Mouse (Mus musculus): ENCODE data around the gene Lrrtm3. TPM values are rescaled to one million over a fixed set of nuclear protein-coding genes. Genes with fewer than 3 reads are reported as not detected.

Lrrtm3 gene
- polyA plus RNA-seq, 1 experiment, result not detected

DNA sequence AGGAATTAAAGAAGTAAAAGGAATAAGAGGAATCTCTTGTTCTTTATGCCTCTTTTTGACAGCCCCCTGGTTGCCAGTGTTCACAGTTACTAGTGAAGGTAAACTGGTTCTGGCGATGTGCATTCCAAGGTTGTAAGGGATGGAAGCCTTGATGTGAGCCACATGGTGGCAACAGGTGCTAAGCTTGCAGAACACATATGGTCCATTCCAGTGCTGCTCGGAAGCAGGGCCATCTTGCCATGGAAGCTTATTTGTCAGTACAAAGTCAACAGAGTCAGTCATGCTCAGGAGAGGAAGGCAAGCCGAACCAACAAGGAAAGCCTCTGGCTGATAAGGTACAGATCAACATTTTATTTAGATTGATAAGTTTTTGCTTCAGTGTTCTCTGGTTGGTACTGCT, 7.7 kb downstream of the Lrrtm3 start:
- no peak for TF ChIP-seq GATA1 (IDR thresholded peaks at IDR 0.05; ENCODE audit: low read length)

DNA sequence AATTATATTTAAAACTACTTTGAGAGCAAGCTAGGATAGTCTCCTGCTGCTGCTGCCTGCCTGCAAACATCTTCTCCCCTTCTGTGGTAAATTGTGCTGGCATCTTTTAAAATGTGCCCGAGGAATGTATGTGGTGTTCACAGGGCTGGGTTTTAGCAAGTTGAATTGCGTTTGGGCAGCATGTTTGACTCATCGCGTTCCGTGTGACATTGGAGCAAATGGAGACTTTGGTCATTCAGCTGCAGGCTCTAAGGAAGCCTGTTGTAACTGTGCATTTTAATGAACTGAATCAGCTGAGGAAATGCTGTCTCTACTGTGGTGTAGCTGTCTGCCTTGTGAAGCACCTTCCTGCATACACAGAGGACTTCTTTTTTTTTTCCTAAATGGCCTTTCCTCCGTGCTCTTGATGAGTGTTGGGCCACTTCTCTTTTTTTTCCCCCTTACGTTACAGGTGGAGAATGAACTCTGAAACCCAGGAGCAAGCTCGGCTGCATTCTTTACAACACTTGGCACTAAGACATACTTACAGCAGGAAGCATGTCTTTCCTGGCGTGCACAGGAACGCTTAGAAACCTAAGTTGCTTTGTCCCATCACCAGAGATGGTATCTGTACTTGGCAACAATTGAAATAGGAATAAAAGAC, 13.5 kb downstream of the Lrrtm3 start:
- TF ChIP-seq GATA1 (IDR thresholded peaks at IDR 0.05; ENCODE audit: low read length), result no peak

DNA sequence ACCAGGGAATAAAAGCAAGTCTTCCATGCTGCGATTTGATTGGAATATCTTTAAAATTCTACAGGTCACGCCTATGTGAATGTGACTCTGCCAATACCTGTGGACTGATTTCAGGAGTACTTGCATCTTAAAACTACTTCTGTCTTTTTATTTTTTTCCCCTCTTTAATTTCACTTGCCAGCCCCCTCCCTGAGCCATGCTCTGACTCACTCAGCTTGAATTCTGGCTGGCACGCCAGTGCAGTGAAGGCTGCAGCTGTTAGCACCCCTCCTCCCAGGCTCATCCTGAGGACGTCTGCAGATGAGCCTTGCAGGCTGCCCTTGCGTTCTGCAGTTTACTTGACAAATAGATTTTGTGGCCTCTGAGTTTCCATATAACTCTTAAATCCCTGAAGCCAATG, 14.1 kb downstream of the Lrrtm3 start:
- TF ChIP-seq GATA1 (IDR thresholded peaks at IDR 0.05; ENCODE audit: low read length), result no peak

DNA sequence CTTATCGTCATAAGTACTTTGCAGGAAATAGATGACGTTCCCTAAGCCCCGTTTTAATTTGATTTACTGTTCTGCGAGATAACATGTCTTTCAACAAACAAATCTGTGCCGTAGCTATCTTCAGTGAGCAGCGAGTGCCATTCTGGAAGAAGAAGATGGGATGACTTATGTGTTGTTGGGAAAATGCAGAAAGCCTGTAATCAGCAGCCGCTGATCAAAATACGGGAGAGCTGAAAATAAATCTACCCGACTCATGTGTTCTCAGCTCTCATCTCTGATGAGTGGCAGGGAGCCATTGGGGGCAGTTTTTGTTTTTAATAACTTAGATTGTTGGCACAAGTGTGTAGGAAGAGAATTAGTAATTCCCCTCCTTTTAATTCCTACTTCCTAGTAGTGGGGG, 26.4 kb downstream of the Lrrtm3 start:
- TF ChIP-seq GATA1 (IDR thresholded peaks at IDR 0.05; ENCODE audit: low read length), result no peak

DNA sequence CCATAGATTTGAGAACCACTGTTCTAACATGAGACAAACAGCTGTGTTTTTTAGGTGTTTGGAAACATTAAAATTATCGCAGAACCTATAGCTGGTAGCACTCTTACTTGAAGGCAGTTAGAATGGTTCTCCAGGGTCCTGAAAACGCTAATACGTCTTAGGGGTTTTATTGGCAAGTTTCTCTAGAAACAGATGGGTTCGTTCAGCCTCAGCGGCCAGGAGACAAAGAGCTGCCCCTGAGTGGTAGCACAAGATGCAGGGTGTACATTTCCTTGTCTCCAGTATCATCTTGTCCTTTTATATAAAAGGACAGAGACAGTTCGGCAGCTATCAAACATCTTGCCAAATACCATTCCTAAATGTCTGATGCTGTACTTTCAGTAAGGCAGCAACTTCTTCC, 40.1 kb downstream of the Lrrtm3 start:
- no peak for TF ChIP-seq GATA1 (IDR thresholded peaks at IDR 0.05; ENCODE audit: low read length)

DNA sequence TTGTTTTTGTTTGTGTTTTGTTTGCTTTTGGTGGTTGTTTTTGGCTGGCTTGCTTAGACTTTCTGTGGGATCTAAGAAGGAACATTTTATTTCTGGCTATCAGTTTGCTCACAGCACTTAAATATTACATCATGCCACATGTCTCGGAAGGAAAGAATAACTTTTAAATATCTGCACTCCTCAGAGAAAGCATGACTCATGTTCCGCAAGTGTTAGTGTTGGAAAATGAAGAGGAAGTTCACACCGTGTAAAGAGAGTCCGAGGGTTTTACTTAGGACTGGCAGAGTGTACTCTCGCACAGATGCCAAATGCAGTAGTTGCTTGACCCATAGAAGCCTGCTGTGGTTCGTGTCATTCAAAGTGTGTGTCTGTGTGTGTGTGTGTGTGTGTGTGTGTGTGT, 40.9 kb downstream of the Lrrtm3 start:
- TF ChIP-seq GATA1 (IDR thresholded peaks at IDR 0.05; ENCODE audit: low read length), result no peak

DNA sequence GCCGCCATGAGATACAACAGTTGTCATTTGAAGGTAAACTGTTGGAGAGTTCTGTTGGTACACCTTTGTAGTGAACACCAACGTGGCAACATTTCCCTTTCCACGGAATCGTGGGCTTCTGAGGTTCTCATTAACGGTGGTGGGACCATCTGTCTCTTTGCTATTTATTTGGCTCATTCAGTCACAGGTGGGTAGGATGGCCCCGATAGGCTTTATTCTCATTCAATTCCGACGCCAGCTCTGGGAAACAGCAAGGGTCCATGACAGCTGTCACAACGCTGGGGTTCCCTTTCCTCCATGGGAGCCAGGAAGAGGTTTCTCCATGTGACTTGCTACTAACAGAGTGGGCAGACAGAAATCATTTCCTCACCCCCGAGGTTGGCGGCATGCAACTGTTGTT, 48.2 kb downstream of the Lrrtm3 start:
- no peak for TF ChIP-seq GATA1 (IDR thresholded peaks at IDR 0.05; ENCODE audit: low read length)

DNA sequence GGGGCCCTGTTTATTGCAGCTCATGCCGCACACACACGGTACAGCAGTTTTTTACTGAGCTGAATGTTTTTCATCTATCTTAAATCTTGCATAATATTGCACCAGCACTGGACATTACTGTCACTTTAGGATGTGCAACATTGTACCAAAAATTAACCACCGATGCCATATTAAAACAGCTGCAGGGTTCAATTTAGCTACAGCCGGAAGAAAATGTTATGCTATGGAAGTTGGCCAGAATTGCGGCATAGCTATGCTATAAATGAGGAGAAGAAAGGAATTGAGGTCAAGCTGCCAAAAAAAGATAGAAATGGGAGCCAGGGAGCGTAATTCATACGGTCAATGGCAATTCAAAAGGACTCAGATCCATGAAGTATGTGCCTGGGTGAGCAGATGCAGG, 48.9 kb downstream of the Lrrtm3 start:
- no peak for TF ChIP-seq GATA1 (IDR thresholded peaks at IDR 0.05; ENCODE audit: low read length)

DNA sequence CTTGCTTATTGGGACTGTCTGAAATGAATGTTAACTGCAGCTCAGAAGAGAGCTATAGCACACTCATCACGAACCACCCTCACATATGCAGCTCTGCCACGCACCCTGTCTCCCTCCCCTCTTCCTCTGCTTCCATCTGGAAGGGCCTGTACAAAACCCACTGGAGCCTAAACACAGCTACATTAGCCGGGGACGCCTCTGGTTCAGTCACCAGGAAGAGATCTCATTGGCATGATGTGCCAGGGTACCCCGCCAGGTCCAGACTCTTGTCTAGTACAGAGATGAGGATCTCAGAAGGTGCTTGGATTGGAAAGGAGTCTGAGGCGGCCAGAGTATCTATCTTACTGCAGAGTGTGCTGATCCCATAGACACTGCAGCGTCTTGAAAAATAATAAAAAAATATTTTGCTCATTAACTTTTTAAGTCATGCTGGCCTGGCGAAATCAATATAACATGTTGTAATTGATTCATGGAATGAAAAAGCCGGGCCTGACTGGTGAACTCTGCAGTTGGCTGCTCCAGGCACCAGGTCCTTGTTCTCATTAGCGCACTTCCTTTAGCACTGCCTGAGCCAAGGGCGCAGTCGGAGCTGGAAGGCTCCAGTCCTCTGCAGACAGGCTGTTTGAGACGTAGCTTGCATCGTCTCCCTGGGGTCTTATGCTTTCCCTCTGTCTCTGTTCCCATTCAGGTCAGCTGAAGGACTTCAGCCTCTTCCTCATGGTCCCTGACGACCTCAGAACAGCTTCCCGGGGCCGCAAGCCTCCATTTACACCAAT, 50.1 kb downstream of the Lrrtm3 start:
- TF ChIP-seq GATA1 (IDR thresholded peaks at IDR 0.05; ENCODE audit: low read length), result no peak

DNA sequence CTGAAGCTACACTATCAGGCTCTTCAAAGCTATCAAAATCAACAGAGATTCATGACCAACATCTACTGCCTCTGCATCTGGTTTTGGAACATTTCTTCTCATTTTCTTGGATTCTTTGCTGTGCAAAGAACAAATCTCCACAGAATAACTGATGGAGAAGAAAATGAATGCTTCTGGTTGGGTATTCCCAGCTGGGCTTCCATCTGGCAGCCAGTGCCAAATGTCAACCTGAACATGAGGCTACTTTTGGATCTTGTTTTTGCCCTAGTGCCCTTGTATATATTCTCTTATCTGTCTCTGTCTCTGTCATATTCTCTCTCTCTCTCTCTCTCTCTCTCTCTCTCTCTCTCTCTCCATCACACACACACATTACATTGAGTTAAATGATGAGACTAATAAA, 59.2 kb downstream of the Lrrtm3 start:
- no peak for TF ChIP-seq GATA1 (IDR thresholded peaks at IDR 0.05; ENCODE audit: low read length)

DNA sequence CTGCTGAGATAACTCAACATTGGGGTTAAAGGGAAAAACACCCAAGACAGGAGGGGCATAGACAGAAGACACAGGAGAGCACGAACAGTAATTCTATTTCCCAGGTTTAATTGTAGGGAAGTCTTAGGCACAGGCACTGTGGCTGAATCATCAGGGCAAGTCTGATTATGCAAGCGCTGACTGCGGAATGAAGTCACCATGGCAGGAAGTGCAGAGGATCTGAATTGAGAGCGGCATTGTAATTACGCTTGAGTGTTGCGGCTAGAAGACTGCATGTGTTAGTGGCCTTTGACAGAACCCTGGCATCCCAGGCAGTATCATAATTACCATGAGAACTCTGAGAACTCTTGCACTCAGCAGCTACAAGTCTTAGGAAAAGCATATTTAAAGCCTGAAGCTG, 66.7 kb downstream of the Lrrtm3 start:
- TF ChIP-seq GATA1 (IDR thresholded peaks at IDR 0.05; ENCODE audit: low read length), result no peak

DNA sequence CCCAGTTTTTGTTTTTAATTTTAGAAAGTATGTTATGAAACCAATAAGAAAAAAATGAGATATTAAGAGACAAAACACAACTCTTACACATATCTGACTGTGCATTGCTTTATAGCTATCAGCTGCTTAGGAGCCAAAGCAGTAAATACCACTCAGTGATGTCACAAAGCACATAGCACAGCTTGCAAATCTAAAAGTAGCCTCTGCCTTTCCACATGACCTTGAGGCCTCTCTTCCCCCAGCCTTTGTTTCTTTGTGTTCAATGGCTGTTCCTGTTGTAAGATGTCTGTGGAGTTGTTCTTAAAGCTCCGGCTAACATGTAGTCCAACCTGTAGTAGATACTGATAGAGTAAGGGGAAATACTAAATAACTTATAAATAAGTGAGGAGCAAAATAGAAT, 69.7 kb downstream of the Lrrtm3 start:
- TF ChIP-seq GATA1 (IDR thresholded peaks at IDR 0.05; ENCODE audit: low read length), result no peak

DNA sequence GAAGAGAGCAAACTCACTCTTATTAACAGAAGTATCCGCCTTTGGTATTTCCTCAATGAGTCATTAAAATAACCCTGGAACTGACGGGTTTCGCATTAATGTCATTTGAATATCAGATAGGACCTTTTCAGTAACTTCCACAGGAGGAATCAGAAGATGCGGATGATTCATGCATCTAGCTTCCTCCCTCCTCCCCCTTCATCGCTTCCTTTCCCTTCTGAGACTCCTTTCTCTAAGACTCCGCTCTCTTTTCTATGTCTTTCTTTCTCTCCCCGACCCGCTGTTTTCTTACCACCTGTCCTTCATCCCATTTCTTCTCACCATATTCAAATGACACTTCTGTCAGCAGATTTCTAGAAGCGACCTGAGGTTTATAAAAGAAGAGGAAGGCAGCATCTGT, 88.1 kb downstream of the Lrrtm3 start:
- no peak for TF ChIP-seq GATA1 (IDR thresholded peaks at IDR 0.05; ENCODE audit: low read length)

DNA sequence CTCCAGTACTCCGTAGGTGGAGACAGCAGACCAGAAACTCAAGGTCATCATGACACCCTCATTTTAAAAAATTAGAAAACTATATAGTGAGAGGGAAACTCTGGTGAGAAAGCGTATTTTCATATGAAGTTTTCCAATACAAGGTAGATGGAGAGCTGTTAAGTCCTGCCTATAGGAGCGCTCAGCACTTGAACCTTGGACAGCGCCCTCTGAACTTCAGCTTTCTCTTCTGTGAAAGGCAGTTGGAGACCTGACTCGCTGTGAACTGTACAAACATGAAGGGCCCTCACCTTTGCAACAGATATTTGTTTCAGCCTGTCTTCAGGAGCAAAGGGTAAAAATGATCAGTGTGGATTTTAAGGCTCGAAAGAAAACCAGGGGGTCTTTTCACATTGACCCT, 88.5 kb downstream of the Lrrtm3 start:
- no peak for TF ChIP-seq GATA1 (IDR thresholded peaks at IDR 0.05; ENCODE audit: low read length)

DNA sequence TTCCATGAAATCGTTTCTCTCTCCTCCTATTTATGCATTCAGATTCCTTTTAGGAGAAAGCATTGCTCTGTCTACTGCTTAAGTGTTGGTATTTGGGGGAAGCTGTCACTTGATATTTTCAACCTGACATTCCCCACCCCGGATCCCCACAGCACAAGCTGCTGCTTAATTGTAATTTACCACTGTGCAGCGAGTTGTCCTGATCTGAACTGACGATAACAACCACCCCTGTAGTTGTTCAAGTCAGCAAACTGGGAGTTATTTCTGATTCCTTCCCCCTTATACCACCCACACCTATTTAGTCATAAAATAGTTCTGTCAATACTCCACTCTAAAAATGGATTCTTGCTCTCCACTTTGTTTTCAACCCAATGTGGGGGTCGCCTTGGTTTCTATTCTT, 95.8 kb downstream of the Lrrtm3 start:
- no peak for TF ChIP-seq GATA1 (IDR thresholded peaks at IDR 0.05; ENCODE audit: low read length)

DNA sequence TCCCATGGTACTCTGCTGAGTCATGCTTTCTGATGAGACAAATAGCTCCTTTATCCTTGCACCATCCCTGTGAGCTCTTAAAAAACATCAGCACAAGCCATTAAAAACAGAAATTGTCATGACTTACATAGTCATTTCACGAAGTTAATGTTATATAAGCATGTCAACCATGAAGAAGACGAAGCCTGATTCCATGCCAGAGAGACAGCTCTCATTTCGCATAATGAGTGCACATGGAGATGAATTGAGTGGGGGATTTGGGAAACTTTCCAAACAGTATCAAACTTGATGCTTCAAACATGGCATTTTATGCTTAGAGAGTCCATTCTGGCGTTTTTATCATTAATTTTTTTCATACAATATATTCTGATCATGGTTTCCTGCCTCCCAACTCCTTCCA, 104.5 kb downstream of the Lrrtm3 start:
- TF ChIP-seq GATA1 (IDR thresholded peaks at IDR 0.05; ENCODE audit: low read length), result no peak

DNA sequence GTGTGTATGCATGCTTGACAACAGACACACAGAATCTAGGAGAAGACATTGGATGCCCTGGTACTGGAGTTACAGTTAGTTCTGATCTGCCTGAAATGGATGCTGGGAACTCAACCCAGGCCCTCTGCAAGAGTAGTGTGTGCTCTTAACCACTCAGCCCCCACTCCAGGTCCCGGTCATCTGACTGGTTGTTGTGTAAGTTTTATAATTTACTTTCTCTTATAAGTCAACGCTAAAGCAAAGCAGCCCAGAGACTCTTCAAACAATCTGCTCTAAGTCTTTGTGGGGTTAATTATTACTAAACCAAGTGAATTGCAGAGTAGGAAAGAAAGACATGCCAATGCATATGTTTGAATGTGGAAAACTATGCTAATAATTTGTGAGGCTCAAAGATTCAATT, 110.7 kb downstream of the Lrrtm3 start:
- TF ChIP-seq GATA1 (IDR thresholded peaks at IDR 0.05; ENCODE audit: low read length), result no peak
